Mouse (Mus musculus): ENCODE results near the gene Rslcan18.
"Not testable (repeated sequence)": the region's sequence is repeated elsewhere in the genome, so short reads cannot be mapped to it uniquely, and the experiment has no call there.

GRCm38 (mm10) chr13:67127507-67127906 lies 11.4 kb upstream of the Rslcan18 start:
- not testable (repeated sequence) for TF ChIP-seq CTCF (conservative IDR thresholded peaks at IDR 0.05; ENCODE audit: low read length); NANOG (IDR thresholded peaks at IDR 0.05; ENCODE audit: borderline replicate concordance, low read length)
